Mouse (Mus musculus) naive thymus-derived CD4-positive, alpha-beta T cell, adult 2 months (primary cell): Measurements from ENCODE around the gene Gm8720.
"Not testable (repeated sequence)": the region's sequence is repeated elsewhere in the genome, so short reads cannot be mapped to it uniquely, and the experiment has no call there.

ENCODE experiments used
- DNase-seq: peaks from one replicate; pipeline ENCODE4 v3.0.0-alpha.2; 2011; ENCODE audit warnings: low read depth

Gene Gm8720

DNA sequence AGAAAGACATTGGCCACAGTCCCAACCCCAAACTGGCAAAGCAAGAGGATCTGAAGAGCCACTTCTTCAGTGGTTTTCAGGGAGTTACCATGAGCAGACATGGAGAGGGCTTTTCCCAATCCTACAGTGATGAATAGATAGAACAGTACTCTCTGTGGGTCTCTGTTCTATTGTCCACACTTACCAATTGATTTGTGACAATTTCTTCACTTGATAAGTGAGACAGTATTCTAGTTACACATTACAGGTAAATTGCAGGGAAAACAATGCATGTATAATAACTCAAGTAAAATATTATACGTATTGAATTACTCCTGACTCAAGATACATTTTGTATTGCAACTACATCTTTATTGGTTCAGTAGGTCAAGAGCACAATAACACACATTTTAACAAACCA is at the start of gene Gm8720:
TSS of gene Gm8720 (minus strand) at position 101 of the 400 bp plus-strand sequence.
- not testable (repeated sequence) for DNase-seq

DNA sequence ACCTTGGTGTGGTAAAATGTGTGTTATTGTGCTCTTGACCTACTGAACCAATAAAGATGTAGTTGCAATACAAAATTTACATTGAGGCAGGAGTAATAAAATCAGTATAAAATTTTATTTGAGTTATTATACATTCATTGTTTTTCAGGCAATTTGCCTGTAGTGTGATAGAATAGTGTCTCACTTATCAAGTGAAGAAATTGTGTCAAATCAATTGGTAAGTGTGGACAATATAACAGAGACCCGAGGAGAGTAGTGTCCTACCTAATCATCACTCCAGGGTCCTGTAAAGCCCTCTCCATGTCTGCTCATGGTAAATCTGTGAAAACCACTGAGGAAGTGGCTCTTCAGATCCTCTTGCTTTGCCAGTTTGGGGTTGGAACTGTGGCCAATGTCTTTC is 12.0 kb downstream of the Gm8720 start, which contains the start of gene Vmn1r163:
TSS of gene Vmn1r163 (plus strand) at position 301 of the 400 bp plus-strand sequence.
- DNase-seq, result not testable (repeated sequence)

GRCm38 (mm10) chr7:23019823-23020222 is 47.4 kb downstream of the Gm8720 start, which contains the start of gene Gm4216:
Gene Gm4216 (minus strand): TSS chr7:23019923.
- not testable (repeated sequence) for DNase-seq
